Mouse (Mus musculus): Measurements from ENCODE around the gene Traip. TPM values are rescaled to one million over a fixed set of nuclear protein-coding genes. Genes with fewer than 3 reads are reported as not detected.
A peak's percentile ranks its signal among the peaks of the same experiment; 100 is the strongest.

The Traip gene
- polyA plus RNA-seq, 2 experiments = 14.3 to 22.5 TPM

DNA sequence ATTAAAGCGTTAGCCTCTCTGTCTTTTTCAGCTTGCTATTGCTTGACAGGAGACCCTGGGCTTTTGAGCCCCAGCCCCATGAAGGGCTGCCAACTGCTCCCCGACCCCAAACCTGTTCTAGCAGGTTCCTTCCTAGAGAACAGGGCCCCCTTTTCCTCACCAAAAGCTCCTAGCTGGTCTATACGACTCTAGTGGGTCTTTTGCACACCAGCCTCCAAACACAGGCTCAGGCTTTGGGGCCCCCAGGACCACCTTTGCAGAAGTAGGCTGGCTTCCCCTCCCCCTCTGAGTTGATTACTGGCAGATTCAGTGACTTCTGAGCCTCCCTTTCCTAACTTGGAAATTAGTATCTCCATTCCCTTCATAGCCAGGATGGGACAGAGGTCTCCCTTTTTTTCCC lies 13.1 kb upstream of the Traip start:
- H3K36me3 ChIP-seq (ENCODE audit: control insufficient read depth, insufficient read depth, low read length) = no peaks in the 10 kb centered on the region
- WGBS = 9% methylated on average over 3 of the region's 3 CpGs
- H3K9ac ChIP-seq (ENCODE audit: low read depth, low read length, severe bottlenecking) = no peak overlapping the region
- TF ChIP-seq POLR2A (IDR thresholded peaks at IDR 0.05; ENCODE audit: borderline replicate concordance, extremely low read depth, insufficient read depth, insufficient read length) = no peak
- H3K9me3 ChIP-seq (ENCODE audit: control insufficient read depth, low read length) = no peaks in the 10 kb centered on the region
- H3K4me1 ChIP-seq (ENCODE audit: control insufficient read depth, insufficient read depth, low read length) = peaks cover 11% of the 10 kb centered on the region
- DNase-seq (ENCODE audit: low spot score) (no peak), ATAC-seq (ENCODE audit: low FRiP score, low read depth) (no peak)
- peak overlapping the region; percentile 57 for H3K4me3 ChIP-seq (replicated peaks; ENCODE audit: low read length)
- H3K4me2 ChIP-seq (replicated peaks; ENCODE audit: low read depth, low read length, severe bottlenecking) = peak overlapping the region; percentile 97
- no peaks in the 10 kb centered on the region for H3K27me3 ChIP-seq (ENCODE audit: control insufficient read depth, insufficient read depth, low read length)
- no peak overlapping the region for H3K27ac ChIP-seq (replicated peaks; ENCODE audit: low read depth, low read length)

DNA sequence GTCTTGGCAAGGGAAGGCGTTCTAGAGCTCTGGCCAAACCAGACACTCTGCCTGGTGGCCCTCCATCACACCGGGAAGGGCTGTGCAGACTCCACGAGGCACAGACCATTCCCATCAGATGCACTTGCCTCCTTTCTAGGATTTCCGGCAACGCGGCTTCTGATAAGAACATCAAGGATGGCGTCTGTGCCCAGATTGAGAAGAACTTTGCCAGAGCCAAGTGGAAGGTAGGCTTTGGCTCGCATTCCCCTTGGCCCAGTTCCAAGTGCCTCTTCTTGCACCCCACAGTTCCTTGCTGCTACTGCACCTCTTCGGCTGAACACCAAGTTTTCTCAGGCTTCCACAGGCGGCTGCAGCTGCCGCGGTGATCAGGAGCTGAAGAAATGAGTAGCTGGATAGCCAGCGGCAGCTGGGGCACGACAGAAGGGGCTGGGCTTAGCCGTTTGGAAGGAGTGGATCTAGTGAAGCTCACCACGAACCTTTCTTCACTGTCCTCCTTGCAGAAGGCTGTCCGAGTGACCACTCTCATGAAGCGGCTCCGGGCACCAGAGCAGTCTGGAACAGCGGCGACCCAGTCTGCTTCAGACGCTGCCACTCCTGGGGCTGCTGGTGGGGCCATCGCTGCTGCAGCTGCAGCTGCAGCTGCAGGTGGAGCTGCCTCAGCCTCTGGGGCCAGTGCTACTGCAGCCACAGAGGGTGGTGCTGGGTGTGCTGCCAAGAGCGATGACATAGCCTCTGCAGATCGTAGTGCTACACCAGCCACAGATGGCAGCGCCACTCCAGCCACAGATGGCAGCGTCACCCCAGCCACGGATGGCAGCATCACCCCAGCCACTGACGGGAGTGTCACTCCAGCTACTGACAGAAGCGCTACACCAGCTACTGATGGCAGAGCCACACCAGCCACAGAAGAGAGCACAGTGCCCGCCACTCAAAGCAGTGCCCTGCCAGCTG lies 2.4 kb upstream of the Traip start:
- no peak for TF ChIP-seq POLR2A (IDR thresholded peaks at IDR 0.05; ENCODE audit: borderline replicate concordance, extremely low read depth, insufficient read depth, insufficient read length)
- 88% methylated on average over 31 of the region's 31 CpGs for WGBS
- DNase-seq (ENCODE audit: low spot score) (no peak), ATAC-seq (ENCODE audit: low FRiP score, low read depth) (no peak)
- H3K4me1 ChIP-seq (ENCODE audit: control insufficient read depth, insufficient read depth, low read length) = peaks cover 3% of the 10 kb centered on the region; the same call in 1 of the 2 replicates
- no peaks in the 10 kb centered on the region for H3K9me3 ChIP-seq (ENCODE audit: control insufficient read depth, low read length)
- H3K4me3 ChIP-seq (replicated peaks; ENCODE audit: low read length) = no peak overlapping the region
- no peak overlapping the region for H3K27ac ChIP-seq (replicated peaks; ENCODE audit: low read depth, low read length)
- H3K9ac ChIP-seq (ENCODE audit: low read depth, low read length, severe bottlenecking) = no peak overlapping the region
- H3K4me2 ChIP-seq (replicated peaks; ENCODE audit: low read depth, low read length, severe bottlenecking) = no peak overlapping the region
- H3K36me3 ChIP-seq (ENCODE audit: control insufficient read depth, insufficient read depth, low read length) = no peaks in the 10 kb centered on the region; the same call in 1 of the 2 replicates
- H3K27me3 ChIP-seq (ENCODE audit: control insufficient read depth, insufficient read depth, low read length) = no peaks in the 10 kb centered on the region

DNA sequence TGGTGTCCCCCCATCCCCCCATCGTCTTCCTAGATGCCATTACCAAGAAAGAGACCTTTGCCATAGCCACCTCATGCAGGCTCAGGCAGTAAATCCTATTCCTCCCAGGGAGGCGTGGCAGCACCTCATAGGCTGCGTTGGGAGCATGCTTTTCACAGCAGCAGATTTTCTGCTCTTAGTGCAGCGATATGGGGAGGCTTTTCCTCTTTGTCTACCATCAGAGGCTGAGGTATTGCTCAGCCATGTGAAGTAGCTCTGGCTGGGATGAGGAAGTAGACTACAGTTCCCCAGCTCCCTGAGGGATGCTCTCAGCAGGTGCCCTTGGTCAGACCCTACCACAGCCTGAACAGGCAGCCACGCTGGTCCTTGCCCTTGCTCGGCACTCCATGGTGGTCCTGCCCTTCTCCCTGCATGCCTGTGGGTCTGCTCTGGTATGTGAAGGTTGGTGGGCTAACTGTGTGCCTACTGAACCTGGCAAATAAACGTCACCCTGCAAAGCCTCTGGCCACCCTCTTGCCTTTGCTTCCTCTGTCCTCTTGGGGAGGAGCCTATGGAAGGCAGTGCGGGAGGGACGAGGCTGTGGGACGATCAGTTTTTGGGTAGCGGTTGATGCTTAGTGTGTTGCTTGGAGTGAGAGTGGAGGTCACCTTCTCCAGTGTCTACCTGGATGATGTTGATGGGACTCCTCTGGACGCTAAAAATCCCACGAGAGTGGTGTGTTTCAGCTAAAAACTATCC lies 583 bp upstream of the Traip start:
- no peak overlapping the region for H3K9ac ChIP-seq (ENCODE audit: low read depth, low read length, severe bottlenecking)
- DNase-seq (ENCODE audit: low spot score) (no peak), ATAC-seq (ENCODE audit: low FRiP score, low read depth) (no peak)
- no peak overlapping the region for H3K4me3 ChIP-seq (replicated peaks; ENCODE audit: low read length)
- peaks cover 3% of the 10 kb centered on the region; the same call in 1 of the 2 replicates for H3K4me1 ChIP-seq (ENCODE audit: control insufficient read depth, insufficient read depth, low read length)
- H3K9me3 ChIP-seq (ENCODE audit: control insufficient read depth, low read length) = no peaks in the 10 kb centered on the region
- no peak overlapping the region for H3K27ac ChIP-seq (replicated peaks; ENCODE audit: low read depth, low read length)
- no peaks in the 10 kb centered on the region; the same call in 1 of the 2 replicates for H3K36me3 ChIP-seq (ENCODE audit: control insufficient read depth, insufficient read depth, low read length)
- no peak for TF ChIP-seq POLR2A (IDR thresholded peaks at IDR 0.05; ENCODE audit: borderline replicate concordance, extremely low read depth, insufficient read depth, insufficient read length)
- WGBS = 84% methylated on average over 13 of the region's 13 CpGs
- no peaks in the 10 kb centered on the region for H3K27me3 ChIP-seq (ENCODE audit: control insufficient read depth, insufficient read depth, low read length)
- no peak overlapping the region for H3K4me2 ChIP-seq (replicated peaks; ENCODE audit: low read depth, low read length, severe bottlenecking)

DNA sequence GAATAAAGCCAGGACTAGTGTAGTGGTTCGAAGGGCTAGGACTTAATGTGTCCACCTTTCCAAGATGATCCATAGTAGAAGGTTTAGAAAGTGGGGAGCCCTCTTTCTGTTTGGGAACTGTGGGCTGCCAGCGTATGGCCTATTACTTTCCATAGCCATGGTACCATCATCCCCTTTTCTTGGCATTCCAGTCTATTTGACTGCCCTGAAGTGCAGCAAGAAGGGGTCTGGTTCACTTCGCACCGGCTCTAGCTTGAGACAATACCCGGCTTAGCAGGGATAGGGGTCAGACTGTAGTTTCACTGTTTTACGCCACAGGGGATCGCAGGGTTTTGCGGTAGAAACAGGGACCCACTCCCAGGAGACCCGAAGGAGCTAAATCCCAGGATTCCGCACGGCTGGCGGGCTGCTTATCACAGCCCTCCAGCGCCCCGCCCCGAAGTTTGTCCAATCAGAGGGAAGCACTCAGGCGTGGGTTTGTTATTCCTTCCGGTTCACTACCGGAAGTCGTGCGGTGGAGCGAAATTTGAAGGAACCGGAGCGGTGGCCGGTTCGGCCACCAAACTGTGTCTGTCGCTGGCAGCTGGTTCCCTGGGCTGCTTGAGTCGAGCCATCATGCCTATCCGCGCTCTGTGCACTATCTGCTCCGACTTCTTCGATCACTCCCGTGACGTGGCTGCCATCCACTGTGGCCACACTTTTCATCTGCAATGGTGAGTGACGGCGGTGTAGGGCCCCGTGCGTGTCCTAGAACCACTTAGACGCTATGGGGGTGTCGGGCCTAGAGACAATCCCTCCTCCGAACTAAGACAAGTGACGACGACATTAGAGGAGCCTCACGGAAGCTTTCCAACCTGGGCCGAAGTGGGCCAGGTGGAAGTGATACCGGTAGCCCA lies 772 bp downstream of the Traip start:
- 11% methylated on average over 45 of the region's 45 CpGs for WGBS
- Histone ChIP-seq H3K27me3 (ENCODE audit: control insufficient read depth, insufficient read depth, low read length) (no peaks in the 10 kb centered on the region), H3K4me2 (replicated peaks; ENCODE audit: low read depth, low read length, severe bottlenecking) (peak overlapping the region; percentile 78), H3K9ac (ENCODE audit: low read depth, low read length, severe bottlenecking) (peak overlapping the region; percentile 59), H3K36me3 (ENCODE audit: control insufficient read depth, insufficient read depth, low read length) (no peaks in the 10 kb centered on the region; the same call in 1 of the 2 replicates), H3K4me3 (replicated peaks; ENCODE audit: low read length) (peak overlapping the region; percentile 68), H3K4me1 (ENCODE audit: control insufficient read depth, insufficient read depth, low read length) (peaks cover 3% of the 10 kb centered on the region; the same call in 1 of the 2 replicates), H3K9me3 (ENCODE audit: control insufficient read depth, low read length) (no peaks in the 10 kb centered on the region), H3K27ac (replicated peaks; ENCODE audit: low read depth, low read length) (peak overlapping the region; percentile 65; the same call in 1 of the 2 replicates)
- DNase-seq (ENCODE audit: low spot score) (peak; percentile 95), ATAC-seq (ENCODE audit: low FRiP score, low read depth) (peak; percentile 94)
- TF ChIP-seq POLR2A (IDR thresholded peaks at IDR 0.05; ENCODE audit: borderline replicate concordance, extremely low read depth, insufficient read depth, insufficient read length) = peak; percentile 73; the same call in 1 of the 2 replicates
